Mouse (Mus musculus) midbrain, embryonic 14.5 days (tissue): ENCODE measurements around the gene Fgfr2. TPM values are rescaled to one million over a fixed set of nuclear protein-coding genes. Genes with fewer than 3 reads are reported as not detected.
"Not testable (repeated sequence)": the region's sequence is repeated elsewhere in the genome, so short reads cannot be mapped to it uniquely, and the experiment has no call there.

Source experiments
- ATAC-seq: fragments of 200-750 bp; cut with Nextera tagmentation; 2 replicates; pipeline ENCODE4 v1.8.0; 2017; ENCODE audit warnings: moderate number of reproducible peaks, moderate library complexity; ENCODE audit not compliant: low FRiP score, low TSS enrichment
- DNase-seq: peaks from one replicate; pipeline ENCODE4 v3.0.0-alpha.2; 2015
- H3K27ac ChIP-seq: fragments of 300-500 bp; sonication (generic); replicated peaks from 2 replicates; pipeline ENCODE4 v1.5.1; 2014; ENCODE audit warnings: mild to moderate bottlenecking, low read depth, low read length, moderate library complexity
- H3K27me3 ChIP-seq: fragments of 300-500 bp; sonication (generic); 2 replicates; pipeline ENCODE4 v1.6.1; 2014; ENCODE audit warnings: low read length, control low read depth, mixed read lengths; ENCODE audit not compliant: control insufficient read depth, insufficient read depth
- H3K36me3 ChIP-seq: fragments of 300-500 bp; sonication (generic); 2 replicates; pipeline ENCODE4 v1.6.1; 2014; ENCODE audit warnings: low read length, control low read depth; ENCODE audit not compliant: control insufficient read depth, insufficient read depth
- H3K4me1 ChIP-seq: fragments of 300-500 bp; sonication (generic); 2 replicates; pipeline ENCODE4 v1.6.1; 2014; ENCODE audit warnings: mild to moderate bottlenecking, antibody characterized with exemption, low read length, control low read depth; ENCODE audit not compliant: control insufficient read depth, insufficient read depth
- H3K4me2 ChIP-seq: fragments of 300-500 bp; sonication (generic); 2 replicates; pipeline ENCODE4 v1.6.1; 2014; ENCODE audit warnings: mild to moderate bottlenecking, low read length, moderate library complexity
- H3K4me3 ChIP-seq: fragments of 300-500 bp; sonication (generic); replicated peaks from 2 replicates; pipeline ENCODE4 v1.5.1; 2014; ENCODE audit warnings: low read depth, low read length
- H3K9ac ChIP-seq: fragments of 300-500 bp; sonication (generic); replicated peaks from 2 replicates; pipeline ENCODE4 v1.6.1; 2014; ENCODE audit warnings: mild to moderate bottlenecking, low read length, moderate library complexity
- H3K9me3 ChIP-seq: fragments of 300-500 bp; sonication (generic); 2 replicates; pipeline ENCODE4 v1.6.1; 2016; ENCODE audit warnings: low read length, control low read depth, mixed read lengths; ENCODE audit not compliant: control insufficient read depth
- WGBS: fragments of 180-500 bp; shearing (Covaris S2); extraction: QIAGEN DNeasy Blood & Tissue Kit; methylation state at CpG from one replicate; pipeline ENCODE4 v1.1.7; 2014; 5-methylcytosine and 5-hydroxymethylcytosine counted together
- polyA plus RNA-seq: library from polyadenylated mRNA; unstranded; fragments of >200 nt; fragmentation: Nextera tagmentation; extraction: Ambion mirVana; gene quantifications from 2 replicates; pipeline ENCODE4 v1.2.1, GENCODE M21; 2014

Gene Fgfr2
- polyA plus RNA-seq, 1 experiment from 2014 or later = 28.1 TPM

GRCm38 (mm10) chr7:132509110-132509509 is 614.0 kb downstream of the Fgfr2 start:
- Histone ChIP-seq H3K9ac (no peak overlapping the region), H3K4me3 (no peak overlapping the region), H3K27me3 (no peaks in the 10 kb centered on the region), H3K27ac (no peak overlapping the region), H3K36me3 (no peaks in the 10 kb centered on the region), H3K9me3 (no peaks in the 10 kb centered on the region), H3K4me2 (no peak overlapping the region), H3K4me1 (no peaks in the 10 kb centered on the region)
- WGBS = 84% methylated on average over 2 of the region's 2 CpGs
- no peak for DNase-seq
- ATAC-seq = no peak

- Histone ChIP-seq H3K4me1 (no peaks in the 10 kb centered on the region), H3K27ac (no peak overlapping the region), H3K36me3 (no peaks in the 10 kb centered on the region), H3K4me3 (no peak overlapping the region), H3K9ac (no peak overlapping the region), H3K9me3 (no peaks in the 10 kb centered on the region), H3K4me2 (no peak overlapping the region), H3K27me3 (no peaks in the 10 kb centered on the region)
- no peak for ATAC-seq
- WGBS = 50% methylated on average over 4 of the region's 4 CpGs
- peak; percentile 40 for DNase-seq
Measured at GRCm38 (mm10) chr7:132507361-132507760, 615.8 kb downstream of the Fgfr2 start.

GRCm38 (mm10) chr7:132506226-132506625 is 616.9 kb downstream of the Fgfr2 start:
- no peaks in the 10 kb centered on the region for H3K27me3 ChIP-seq
- H3K36me3 ChIP-seq = no peaks in the 10 kb centered on the region
- DNase-seq (no peak), ATAC-seq (no peak)
- no peaks in the 10 kb centered on the region for H3K9me3 ChIP-seq
- WGBS = 60% methylated on average over 5 of the region's 5 CpGs
- H3K9ac ChIP-seq = no peak overlapping the region
- H3K27ac ChIP-seq = no peak overlapping the region
- H3K4me3 ChIP-seq = no peak overlapping the region
- no peak overlapping the region for H3K4me2 ChIP-seq
- H3K4me1 ChIP-seq = no peaks in the 10 kb centered on the region

- not testable (repeated sequence) for H3K4me2 ChIP-seq, H3K27me3 ChIP-seq, H3K4me1 ChIP-seq, H3K36me3 ChIP-seq, H3K27ac ChIP-seq, DNase-seq, ATAC-seq, H3K4me3 ChIP-seq, H3K9ac ChIP-seq, H3K9me3 ChIP-seq
Measured at GRCm38 (mm10) chr7:132502445-132502844, 620.7 kb downstream of the Fgfr2 start.

- 99% methylated on average over 3 of the region's 3 CpGs for WGBS
- DNase-seq = no peak
- no peaks in the 10 kb centered on the region for H3K27me3 ChIP-seq
- H3K9ac ChIP-seq = no peak overlapping the region
- H3K9me3 ChIP-seq = no peaks in the 10 kb centered on the region
- no peak overlapping the region for H3K4me2 ChIP-seq
- H3K27ac ChIP-seq = no peak overlapping the region
- H3K4me1 ChIP-seq = no peaks in the 10 kb centered on the region
- no peak for ATAC-seq
- H3K4me3 ChIP-seq = no peak overlapping the region
- H3K36me3 ChIP-seq = no peaks in the 10 kb centered on the region
Measured at GRCm38 (mm10) chr7:132497142-132497541, 626.0 kb downstream of the Fgfr2 start.

- Histone ChIP-seq H3K9me3 (no peaks in the 10 kb centered on the region), H3K36me3 (no peaks in the 10 kb centered on the region), H3K9ac (no peak overlapping the region), H3K4me3 (no peak overlapping the region), H3K27me3 (no peaks in the 10 kb centered on the region), H3K27ac (no peak overlapping the region), H3K4me2 (no peak overlapping the region), H3K4me1 (peaks cover 6% of the 10 kb centered on the region)
- 68% methylated on average over 4 of the region's 4 CpGs for WGBS
- ATAC-seq (no peak), DNase-seq (no peak)
Measured at GRCm38 (mm10) chr7:132494263-132494662, 628.9 kb downstream of the Fgfr2 start.

GRCm38 (mm10) chr7:132493632-132494031 is 629.5 kb downstream of the Fgfr2 start:
- Histone ChIP-seq H3K27ac (no peak overlapping the region), H3K4me2 (no peak overlapping the region), H3K4me3 (no peak overlapping the region), H3K27me3 (no peaks in the 10 kb centered on the region), H3K36me3 (no peaks in the 10 kb centered on the region), H3K9me3 (no peaks in the 10 kb centered on the region), H3K9ac (no peak overlapping the region), H3K4me1 (peaks cover 6% of the 10 kb centered on the region)
- ATAC-seq (no peak), DNase-seq (no peak)
- 84% methylated on average over 3 of the region's 3 CpGs for WGBS

- no peak for ATAC-seq
- Histone ChIP-seq H3K27ac (no peak overlapping the region), H3K4me2 (no peak overlapping the region), H3K9ac (no peak overlapping the region), H3K27me3 (no peaks in the 10 kb centered on the region), H3K9me3 (no peaks in the 10 kb centered on the region), H3K36me3 (no peaks in the 10 kb centered on the region), H3K4me3 (no peak overlapping the region), H3K4me1 (peaks cover 6% of the 10 kb centered on the region)
- no peak for DNase-seq
- 91% methylated on average over 7 of the region's 7 CpGs for WGBS
Measured at GRCm38 (mm10) chr7:132491902-132492301, 631.2 kb downstream of the Fgfr2 start.

- Histone ChIP-seq H3K27me3 (no peaks in the 10 kb centered on the region), H3K4me2 (no peak overlapping the region), H3K9me3 (no peaks in the 10 kb centered on the region), H3K27ac (no peak overlapping the region), H3K36me3 (no peaks in the 10 kb centered on the region), H3K9ac (no peak overlapping the region), H3K4me3 (no peak overlapping the region), H3K4me1 (peaks cover 6% of the 10 kb centered on the region)
- 74% methylated on average over 6 of the region's 6 CpGs for WGBS
- DNase-seq = no peak
- ATAC-seq = no peak
Measured at GRCm38 (mm10) chr7:132487361-132487760, 635.8 kb downstream of the Fgfr2 start.
